Mouse (Mus musculus): ENCODE results near the gene Tpm1.
A peak's percentile ranks its signal among the peaks of the same experiment; 100 is the strongest.

Gene Tpm1

GRCm38 (mm10) chr9:66978468-66978867, 70.7 kb downstream of the Tpm1 start:
- DNase-seq = no peak

- no peak for DNase-seq
These were observed 71.2 kb downstream of the Tpm1 start for GRCm38 (mm10) chr9:66977982-66978381.

GRCm38 (mm10) chr9:66977121-66977520, 72.1 kb downstream of the Tpm1 start:
- DNase-seq = no peak

- peak; percentile 98 for DNase-seq
These were observed 74.0 kb downstream of the Tpm1 start, which contains the start of gene Lactb for GRCm38 (mm10) chr9:66975239-66975645. TSS of gene Lactb (minus strand) at chr9:66975484.

GRCm38 (mm10) chr9:66974721-66975225, 74.4 kb downstream of the Tpm1 start:
- peak; percentile 83 for DNase-seq

Data from thymus, postnatal 14 days (tissue).